Mouse (Mus musculus) CD4-positive, CD25-positive, alpha-beta regulatory T cell, adult 9 weeks (primary cell): Measurements from ENCODE around the gene Vmn2r111. TPM values are rescaled to one million over a fixed set of nuclear protein-coding genes. Genes with fewer than 3 reads are reported as not detected.

Experiments
- polyA plus RNA-seq: library from polyadenylated mRNA; unstranded; fragments of 100-300 nt; shearing (Covaris generic); gene quantifications from one replicate; pipeline ENCODE4 v1.2.1, GENCODE M21; 2017

The Vmn2r111 gene
- not detected for polyA plus RNA-seq

DNA sequence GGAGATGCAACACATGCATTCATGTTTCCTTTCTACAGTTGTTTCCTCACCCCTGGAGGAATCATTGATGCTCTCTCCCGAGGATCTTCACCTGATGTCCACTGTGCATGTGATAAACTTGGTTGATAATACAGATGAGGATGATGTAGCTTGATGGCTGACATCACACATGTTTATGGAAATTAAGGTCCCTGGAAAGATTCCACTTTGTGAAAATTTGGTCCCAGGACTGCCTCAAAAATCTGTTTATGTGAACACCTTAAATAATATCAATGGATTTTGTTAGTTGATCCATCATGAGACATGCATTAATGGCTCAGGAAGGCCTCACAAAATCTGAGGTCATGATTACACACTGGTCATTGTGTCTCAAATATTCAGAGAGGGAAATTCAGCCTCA, at the start of gene Vmn2r111:
Gene Vmn2r111, minus strand, starts transcription at position 101 of the 400 bp plus-strand sequence.

DNA sequence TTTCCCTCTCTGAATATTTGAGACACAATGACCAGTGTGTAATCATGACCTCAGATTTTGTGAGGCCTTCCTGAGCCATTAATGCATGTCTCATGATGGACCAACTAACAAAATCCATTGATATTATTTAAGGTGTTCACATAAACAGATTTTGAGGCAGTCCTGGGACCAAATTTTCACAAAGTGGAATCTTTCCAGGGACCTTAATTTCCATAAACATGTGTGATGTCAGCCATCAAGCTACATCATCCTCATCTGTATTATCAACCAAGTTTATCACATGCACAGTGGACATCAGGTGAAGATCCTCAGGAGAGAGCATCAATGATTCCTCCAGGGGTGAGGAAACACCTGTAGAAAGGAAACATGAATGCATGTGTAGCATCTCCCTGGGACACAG, 27.4 kb upstream of the Vmn2r111 start, which contains the start of gene Vmn2r112:
Gene Vmn2r112, plus strand, starts transcription at position 301 of the 400 bp plus-strand sequence.

Other genes with a start within 250 kb of the Vmn2r111 start
- 15.5 TPM for gene Zfp944, start 212.1 kb downstream of the Vmn2r111 start, polyA plus RNA-seq
- 22.2 TPM for gene Zfp758, start 212.0 kb downstream of the Vmn2r111 start, polyA plus RNA-seq
- 3.2 TPM for gene Zfp946, start 149.3 kb downstream of the Vmn2r111 start, polyA plus RNA-seq
- gene Vmn2r112, start 27.5 kb upstream of the Vmn2r111 start, polyA plus RNA-seq, result not detected